Mouse (Mus musculus) liver, postnatal 0 days (tissue): ENCODE data around the gene Rps6kc1.

Source experiments
- CTCF ChIP-seq: sonication (generic); IDR thresholded peaks from 2 replicates; pipeline ENCODE4 v1.5.1; 2016; ENCODE audit warnings: antibody characterized with exemption, low read depth
- EP300 ChIP-seq: IDR thresholded peaks from 2 replicates; pipeline ENCODE4 v1.6.1; 2016; ENCODE audit warnings: antibody characterized with exemption, low read depth, mild to moderate bottlenecking

- no peak for TF ChIP-seq CTCF
- TF ChIP-seq EP300: no peak
Observed at GRCm38 (mm10) chr1:190826486-190827034, 85.0 kb downstream of the Rps6kc1 start.
